Mouse (Mus musculus) megakaryocyte, embryonic 14.5 days (primary cell): ENCODE measurements around the gene Gtf2ird1.

Source experiments
- FLI1 ChIP-seq: IDR thresholded peaks from 2 replicates; pipeline ENCODE4 v1.6.1; 2012; ENCODE audit warnings: low read length, inconsistent platforms, mixed read lengths
- GATA1 ChIP-seq: IDR thresholded peaks from 3 replicates; pipeline ENCODE4 v1.6.1; 2012; ENCODE audit warnings: mixed read lengths, low read length, inconsistent platforms, borderline replicate concordance

DNA sequence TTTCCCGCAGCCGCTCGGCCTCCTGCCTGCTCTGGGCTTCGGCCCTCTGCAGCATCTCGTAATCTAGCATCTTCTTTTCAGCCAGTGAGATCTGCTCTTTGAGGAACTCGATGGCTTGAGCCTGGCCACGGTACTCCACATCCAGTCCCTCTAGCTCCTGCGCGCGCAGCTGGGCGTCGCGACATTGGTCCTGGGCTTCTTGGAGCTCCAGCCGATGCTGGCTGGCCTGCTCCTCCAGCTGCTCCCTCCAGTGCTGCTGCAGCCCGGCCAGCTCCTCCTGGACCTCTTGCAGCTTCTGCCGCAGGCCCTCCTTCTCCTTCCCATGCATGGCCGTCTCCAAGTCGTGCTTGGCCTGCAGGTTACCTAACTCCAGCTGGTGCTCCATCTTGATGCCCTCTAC is 46.1 kb upstream of the Gtf2ird1 start:
- no peak for TF ChIP-seq GATA1
- no peak for TF ChIP-seq FLI1
